Mouse (Mus musculus) CD8-positive naive resting alpha-beta T cell, adult 2 months (primary cell): ENCODE data around the gene Agpat4.

ENCODE experiments used
- DNase-seq, 2 experiments: peaks; one replicate each; pipeline ENCODE4 v3.0.0; 2022; ENCODE audit warnings: low read depth in 2 of 2, low spot score in 2 of 2

Gene Agpat4

GRCm38 (mm10) chr17:12268538-12268937 lies 150.0 kb downstream of the Agpat4 start:
- no peak for DNase-seq
